Mouse (Mus musculus) 3T3-L1 (cell line): Measurements from ENCODE around the gene Ncoa3.

Source experiments
- DNase-seq: peaks from one replicate; pipeline ENCODE4 v3.0.0-alpha.2; 2015; ENCODE audit warnings: low read depth, low spot score

Gene Ncoa3

DNA sequence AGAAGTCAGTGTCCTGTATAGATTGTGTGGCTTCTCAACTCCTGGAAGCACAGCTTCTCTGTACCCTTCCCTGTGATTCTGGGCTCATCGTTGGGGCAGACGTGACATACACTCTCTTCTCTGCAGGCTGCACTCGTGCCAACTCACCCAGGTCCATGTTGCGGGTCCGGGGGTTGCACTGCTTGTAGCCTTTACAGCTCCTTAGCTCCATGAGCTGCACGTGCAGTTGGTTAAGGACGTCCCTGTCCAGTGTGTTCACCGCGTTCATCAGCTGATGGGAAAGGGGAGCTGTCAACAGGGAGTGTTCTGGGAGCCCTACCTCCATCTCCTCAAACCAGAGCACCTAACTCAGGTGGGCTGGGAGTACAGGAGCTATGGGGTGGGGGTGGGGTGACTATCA lies 84.9 kb downstream of the Ncoa3 start:
- DNase-seq = no peak

DNA sequence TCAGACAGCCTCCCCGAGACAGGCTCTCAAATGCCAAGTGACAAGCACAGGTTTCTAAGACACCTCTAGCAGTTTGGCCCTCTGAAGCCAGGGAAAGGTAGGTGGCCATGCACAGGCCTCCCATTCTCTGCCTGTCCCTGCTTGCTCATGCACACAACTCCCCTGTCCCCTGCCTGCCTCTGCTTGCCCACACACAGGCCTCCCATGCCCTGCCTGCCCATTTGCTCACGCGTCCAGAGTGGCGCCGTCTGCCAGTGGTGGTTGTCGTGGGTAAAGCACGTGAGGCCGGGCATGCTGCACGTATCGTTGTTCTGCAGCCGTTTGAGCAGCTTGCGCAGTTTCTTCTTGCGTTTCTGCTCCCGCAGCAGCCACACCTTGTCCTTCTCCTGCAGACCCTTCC lies 86.8 kb downstream of the Ncoa3 start:
- no peak for DNase-seq

DNA sequence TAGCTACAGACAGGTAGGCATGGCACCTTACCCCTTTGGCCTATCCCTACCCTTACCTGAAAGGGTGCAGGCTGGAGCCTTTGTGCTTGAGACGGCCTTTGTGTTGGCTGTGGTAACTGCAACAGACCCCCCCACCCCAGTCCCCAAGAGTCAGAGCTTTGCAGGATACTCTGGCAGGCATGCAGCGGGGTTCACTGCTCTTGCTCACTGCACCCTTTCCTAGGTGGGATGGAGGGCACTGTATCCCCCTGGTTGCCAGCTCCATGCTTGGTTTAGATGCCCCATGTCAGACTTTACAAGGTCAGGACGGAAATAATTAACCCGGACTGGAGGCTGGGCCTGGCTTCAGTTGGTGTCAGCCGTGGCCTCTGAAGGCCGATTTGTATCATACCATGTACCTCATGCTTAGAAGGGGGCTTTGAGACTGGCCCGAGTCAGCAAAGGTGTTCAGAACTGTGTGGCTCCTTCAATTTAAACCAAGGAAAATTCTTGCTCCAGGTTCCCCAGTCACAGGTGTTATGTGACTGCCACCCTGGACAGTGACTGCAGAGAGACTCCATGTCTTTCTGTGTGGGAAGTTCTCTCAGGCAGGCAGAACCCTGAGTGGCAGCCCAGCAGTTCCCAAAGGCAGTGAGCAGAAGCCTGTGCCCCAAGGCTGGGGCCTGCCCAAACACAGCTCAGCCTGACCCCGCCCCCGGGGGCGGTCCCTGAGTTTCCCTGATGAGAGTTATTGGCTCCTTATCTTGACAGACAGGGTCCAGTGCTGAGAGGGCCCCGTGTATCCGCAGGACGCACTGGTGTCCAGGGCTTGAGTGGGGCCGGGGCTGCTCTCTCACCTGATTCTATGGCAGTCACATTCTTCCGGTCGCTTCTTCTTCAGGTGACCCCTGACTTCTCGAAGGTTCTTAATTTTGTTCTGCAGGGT lies 87.8 kb downstream of the Ncoa3 start:
- peak; percentile 41 for DNase-seq

DNA sequence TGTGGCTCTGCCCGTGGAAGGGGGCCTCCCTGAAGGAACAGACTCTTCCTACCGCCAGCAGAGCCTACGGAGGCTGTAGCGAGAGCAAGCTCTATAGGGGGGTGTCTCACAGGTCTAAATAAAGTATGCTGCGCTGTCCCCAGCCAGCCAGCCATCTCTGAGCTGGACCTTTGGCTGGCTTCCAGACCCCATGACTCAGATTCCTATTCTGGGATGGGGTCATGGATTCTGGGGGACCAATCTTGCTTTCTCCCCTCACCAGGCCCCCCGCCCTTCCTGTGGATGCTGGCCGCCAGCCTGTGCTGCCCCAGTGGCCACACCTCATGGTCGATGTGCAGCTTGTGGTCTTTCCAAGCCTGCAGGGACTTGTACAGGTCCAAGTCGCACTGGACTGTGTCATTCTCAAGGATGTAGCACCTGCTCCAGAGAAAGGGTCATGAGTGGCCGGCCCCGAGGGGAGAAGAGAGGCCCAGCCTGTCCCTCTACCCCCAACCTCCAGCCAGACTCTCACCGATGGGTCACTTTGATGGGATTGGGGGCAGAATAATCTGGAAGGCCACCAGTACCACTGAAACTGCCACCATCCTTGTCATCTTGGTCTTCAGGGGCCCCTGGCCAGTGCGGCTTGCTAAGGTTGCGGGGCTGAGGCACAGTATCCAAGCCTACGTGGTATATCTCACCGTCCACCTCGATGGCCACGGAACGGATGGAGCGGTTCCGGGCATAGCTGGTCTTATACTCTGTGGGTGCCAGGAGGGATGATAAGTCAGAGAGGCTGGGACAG lies 88.7 kb downstream of the Ncoa3 start:
- DNase-seq = no peak

DNA sequence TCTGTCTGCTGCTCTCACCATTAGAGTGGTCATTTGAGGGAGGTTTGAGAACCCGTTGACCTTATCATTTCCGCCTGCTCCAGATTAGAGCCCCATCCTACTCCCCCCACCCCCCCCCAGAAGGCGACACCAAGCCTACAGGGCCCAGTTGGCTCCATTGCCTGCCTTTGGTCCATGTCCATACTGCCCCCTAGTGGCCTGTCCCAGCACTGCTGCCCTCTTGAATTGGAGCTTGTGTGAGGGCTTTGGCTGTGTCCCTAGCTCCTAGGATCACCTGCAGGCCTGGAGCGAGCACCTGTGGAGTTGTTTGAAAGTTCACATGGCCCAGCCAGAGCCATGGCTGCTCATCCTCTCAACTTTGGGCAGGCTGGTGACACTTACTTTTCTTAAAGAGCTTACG lies 89.8 kb downstream of the Ncoa3 start:
- peak; percentile 79 for DNase-seq

DNA sequence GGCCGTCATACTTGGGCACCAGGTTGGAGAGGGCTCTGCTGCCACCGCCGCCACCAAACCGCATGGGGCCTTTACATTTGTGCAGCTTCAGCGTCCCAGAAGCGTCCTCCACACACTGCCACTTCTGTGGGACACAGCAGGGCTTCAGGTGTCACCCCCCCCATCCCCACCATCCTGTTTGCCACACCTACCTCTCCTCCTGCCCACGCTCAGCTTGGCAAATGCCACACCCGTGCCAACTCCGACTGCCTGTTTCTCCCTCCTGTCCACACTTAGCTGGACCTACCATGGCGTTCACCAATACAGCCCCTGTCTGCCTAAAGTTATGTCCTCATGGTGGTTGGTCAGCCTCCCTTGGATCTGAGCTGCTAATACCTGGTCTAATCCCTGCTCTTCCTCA lies 90.2 kb downstream of the Ncoa3 start:
- no peak for DNase-seq

DNA sequence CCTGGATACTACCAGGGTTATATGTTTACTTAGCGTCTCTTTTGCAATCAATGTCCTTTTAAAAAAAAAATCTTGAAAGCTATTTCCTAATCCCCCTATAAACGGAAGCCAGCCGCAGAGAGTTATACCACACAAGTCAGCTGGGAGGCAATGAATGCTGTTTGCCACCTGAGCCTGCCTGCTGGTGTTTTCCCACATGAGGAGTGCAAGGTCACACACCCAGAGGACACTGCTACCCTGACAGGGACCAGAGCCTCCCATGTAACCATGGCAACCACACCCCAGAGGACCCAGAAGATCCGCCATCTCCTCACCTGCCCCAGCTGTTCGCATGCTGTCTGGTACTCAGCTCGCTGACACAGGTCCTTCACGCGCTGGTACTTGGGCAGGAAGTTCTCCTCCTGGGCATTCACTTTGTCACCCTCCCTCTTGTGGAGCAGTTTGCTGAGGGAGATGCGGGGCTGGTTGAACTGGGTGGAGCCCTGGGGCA lies 91.2 kb downstream of the Ncoa3 start:
- no peak for DNase-seq

DNA sequence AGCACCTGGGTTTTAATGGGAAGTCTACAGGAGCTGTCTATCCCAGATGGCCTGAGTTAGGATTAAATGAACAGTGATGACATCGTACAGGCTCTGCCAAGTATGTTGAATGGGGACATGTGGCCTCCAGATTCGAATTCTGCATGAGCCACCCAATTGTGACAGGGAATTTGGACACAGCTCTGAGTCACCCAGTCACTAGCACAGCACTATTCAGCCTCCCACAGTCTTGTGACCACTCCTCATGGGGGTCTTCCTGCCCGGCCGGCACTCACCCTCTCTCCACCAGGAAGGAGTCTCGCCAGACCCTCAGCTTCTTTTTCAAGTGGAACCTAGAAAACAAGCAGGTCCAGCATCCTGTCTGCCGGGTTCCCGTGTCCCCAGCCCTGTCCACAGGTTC lies 91.7 kb downstream of the Ncoa3 start:
- DNase-seq = peak; percentile 31

DNA sequence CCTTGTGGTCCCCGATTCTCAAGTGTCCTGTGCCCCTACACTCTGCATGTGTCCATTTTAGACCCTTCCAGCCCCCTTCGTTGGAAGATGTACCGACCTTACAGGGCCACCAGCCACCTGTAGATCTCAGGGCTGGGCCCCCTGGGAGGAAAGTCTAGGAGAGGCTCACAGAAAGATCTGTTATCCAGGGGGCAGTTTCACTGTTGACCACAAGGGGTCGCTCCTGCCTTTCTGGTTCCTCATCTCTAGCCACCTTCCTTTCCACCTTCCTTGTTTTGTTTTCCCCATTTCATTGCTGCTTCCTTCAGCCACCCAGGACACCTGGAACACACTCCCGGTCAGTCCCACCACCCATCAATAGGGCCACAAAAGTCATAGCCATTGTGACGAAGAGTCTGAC lies 92.5 kb downstream of the Ncoa3 start:
- DNase-seq = peak; percentile 83

DNA sequence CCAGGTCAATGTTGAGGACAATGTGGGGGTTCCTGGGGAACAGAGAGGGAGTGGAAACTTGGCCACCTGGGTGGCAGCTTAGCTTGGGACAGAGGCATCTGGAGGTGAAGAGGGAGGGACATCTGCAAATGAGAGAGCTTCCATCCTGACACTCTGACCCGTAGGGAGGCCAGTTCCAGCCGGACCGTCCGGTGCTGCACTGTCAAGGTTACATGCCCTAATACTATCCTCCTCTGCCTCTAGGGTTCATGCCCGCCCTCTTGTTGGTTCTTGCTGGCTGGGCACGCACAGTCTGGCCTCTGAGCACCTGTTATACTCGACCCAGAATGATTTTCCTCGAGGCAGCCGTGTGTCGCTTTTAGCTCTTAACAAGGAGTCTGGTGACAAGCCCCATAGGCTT lies 93.3 kb downstream of the Ncoa3 start:
- no peak for DNase-seq

DNA sequence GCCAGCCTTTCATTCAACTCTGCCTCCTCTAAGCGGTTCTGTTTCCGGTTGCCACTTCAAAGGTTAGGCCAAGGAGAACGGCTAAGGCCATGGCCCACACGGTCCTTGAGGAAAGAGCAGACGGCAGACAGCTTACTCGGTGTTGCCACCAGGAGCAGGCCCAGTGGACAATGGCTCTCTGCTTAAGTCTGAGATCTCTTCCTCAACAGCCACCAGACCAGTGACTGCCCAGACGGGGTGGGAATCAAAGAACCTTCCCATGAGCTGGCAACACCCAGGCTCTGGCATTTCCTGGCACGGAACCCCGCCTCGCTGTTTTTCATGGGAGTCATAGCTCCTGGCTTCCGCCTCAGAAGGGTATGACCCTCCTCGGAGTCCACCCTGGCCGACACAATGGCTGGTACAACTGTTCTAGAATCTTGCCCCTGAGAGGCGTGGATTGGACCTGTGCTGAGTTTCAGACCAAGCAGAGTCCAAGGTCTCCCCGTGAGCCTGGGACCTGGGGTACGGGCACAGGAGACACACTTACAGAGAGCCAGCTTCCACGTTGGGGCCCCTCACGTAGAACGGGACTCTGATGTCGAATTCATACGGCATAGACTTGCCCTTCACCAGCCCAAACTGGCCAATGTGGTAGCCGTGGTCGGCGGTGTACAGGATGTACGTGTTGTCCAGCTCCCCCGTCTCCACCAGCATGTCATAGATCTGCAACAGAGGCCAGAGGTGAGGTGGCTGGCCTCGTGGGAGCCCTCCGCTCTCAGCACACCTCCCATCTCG lies 94.2 kb downstream of the Ncoa3 start:
- no peak for DNase-seq

DNA sequence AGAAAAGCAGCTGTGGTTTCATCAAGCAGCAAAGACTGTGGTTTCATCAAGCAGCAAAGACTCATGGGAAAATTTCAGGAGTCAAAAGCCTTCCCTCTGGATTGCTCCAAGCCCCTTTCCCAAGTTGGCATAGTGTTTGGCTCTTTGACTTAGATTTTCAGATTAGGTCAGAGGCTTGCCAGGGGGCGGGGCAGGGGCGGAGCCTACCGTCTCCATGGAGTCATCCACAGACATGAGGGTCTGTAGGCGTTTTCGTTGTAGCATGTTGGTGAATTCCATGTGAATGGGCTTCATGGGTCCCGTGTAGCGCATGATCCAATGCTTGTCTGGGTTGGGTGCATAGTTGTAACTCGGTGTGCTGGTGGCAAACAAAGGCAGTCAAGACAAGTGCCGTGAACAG lies 96.6 kb downstream of the Ncoa3 start:
- no peak for DNase-seq

DNA sequence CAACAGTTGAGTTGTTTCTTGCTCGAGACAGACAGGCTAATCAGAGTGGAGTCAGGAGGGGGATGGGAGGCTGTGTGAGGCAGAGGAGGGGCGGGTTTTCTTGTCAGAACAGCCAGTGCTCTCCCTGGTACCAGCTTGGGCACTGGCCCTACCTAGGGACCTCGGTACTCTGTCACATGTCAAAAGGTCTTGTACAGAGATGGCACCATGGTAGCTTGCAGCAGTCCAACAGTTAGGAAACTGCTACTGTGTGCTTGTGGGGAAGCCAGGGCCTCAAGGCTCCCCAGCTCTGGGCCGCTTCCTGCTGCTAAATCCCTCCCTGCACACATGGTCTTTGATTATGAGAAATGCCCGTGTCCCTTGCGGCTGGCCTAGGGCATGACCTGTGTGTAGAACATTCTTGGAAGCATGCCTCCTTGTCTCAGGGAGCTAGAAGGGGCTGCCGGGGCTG lies 97.7 kb downstream of the Ncoa3 start:
- DNase-seq = no peak

DNA sequence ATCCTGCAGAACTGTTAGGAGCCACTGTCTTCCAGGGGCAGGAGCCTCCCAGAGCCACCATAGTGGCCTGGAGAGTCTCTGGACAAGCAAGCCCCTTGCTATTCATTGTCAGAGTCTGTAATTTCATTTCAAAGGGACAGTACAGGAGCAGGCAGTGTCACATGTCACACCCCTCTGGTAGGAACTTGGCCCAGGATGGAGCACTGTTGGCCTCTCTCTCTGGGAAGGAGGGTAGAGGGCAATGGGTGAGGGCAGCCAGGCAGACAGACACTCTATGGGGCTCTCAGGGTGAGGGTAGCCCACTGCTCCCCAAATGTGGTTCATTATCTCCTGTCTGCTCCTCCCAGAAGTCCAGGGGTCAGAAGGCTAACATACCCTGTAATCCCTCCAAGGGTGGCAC lies 99.2 kb downstream of the Ncoa3 start:
- no peak for DNase-seq

DNA sequence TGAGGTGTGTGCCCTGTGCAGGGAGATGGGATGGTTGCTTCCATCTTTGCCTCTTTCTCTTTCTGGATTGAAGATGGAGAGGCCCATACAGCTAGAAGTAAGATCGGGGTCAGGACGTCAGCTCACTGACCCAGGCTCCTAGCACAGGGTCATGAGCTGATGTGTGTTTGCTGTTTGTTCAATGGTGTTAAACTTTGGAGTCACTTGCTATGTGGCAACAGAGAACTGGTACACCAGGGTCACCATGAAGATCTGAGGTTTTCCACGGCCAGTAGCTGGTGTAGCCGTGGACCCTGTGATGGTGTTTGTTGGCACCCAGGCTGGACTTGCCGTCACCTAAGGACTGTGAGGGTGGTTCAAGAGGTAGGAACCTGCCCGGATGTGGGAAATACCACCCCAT lies 100.0 kb downstream of the Ncoa3 start:
- no peak for DNase-seq

DNA sequence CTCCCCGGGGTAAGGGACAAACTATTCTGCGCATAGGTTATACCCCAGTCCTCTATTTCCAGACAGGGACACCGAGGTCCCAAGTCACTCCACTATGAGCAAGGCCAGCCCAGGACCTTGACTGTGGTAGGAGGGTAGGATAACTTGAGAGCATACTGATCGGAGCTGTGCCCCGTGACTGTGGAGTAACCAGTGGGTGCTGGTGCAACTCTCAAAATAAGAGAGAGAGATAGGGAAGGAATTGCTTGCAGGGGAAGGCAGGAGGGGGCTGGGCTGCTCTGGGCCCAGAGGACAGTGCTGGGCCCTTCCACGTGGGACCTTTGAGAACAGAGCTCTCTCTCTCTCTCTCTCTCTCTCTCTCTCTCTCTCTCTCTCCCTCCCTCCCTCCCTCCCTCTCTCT lies 103.9 kb downstream of the Ncoa3 start:
- no peak for DNase-seq

DNA sequence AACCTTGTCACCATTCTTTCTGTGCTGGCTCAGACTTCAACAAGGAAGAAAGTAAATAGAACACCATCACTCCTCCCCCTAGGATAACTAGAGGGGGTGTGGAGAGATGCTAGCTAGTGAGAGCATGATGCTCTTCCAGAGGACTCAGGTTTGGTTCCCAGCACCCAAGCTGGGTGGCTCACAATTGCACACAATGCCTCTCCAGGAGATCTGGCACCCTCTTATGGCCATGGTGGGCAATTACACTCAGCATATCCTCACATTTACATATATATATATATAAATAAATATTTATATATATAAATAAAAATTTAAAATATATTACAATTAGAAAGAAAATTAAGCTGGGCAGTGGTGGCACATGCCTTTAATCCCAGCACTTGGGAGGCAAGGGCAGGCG lies 104.4 kb downstream of the Ncoa3 start:
- no peak for DNase-seq

DNA sequence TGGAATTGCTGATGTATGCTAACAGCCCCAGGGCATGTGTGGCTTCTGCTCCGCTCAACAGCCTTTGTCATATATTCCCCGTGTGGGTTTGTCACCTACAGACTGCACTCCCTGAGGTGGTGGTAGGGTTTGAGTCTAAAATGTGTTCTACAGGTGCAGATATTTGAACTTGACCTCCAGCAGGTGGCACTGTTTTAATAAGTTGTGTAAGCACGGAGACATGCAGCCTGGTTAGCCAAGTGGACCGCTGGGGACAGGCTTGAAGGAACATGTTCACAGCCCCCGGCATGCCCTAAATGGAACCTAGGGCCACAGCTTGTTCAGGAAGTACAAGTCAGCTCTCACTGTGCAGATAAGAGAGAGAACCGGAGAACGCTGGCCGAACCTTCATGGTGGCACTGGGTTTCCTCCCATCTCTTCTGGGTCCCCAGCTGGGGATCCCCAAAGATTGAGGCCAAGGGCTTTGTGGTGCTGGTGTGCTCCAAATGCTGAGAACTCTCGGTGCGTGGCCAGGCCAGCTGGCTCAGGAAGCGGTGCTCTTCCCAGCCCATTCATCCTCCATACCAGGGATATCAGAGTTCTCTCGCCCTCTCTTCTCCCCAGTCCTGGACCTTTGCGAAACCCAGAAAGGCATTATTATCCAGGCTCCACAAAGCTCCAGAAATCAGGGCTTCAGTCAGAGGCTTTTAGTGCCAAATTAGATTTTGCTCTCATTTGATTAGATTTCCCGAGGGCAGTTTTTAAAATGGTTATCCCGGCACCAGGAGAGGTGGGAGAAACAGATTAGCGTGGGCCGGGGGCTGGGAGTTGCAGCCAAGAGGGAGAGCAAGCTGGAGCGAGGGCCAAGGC lies 105.2 kb downstream of the Ncoa3 start:
- DNase-seq = peak; percentile 63

DNA sequence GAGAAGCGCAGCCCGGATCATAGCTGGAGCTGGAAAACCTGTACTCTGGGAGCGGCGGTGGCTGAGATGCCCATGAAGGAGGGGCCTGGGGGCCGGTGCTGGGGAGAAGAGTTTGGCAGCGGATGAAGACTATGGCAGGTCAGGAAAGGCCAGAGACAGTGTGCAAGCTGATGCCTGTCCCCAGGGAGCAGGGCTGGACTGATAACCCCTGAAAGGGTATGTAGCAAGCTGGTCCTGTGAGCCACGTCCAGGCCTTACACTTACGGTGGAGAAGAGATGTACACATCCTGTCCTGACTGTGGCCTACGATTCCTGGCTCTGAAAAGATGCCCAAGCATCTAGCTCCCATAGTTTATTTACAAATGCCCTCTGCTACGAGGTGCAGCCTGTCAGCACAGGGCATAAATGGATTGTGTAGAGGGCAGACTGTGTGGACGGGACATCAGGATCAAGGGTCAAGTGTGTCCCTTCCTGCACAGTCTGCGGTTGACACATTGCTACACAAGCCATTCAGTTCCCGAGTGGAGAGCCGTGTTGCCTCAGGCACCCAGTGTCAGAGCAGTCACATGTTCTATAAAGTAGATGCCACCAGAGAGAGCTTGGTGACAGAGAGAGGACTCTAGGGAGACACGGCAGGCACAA lies 106.0 kb downstream of the Ncoa3 start:
- no peak for DNase-seq
